Mouse (Mus musculus): ENCODE measurements around the gene Ceacam13.
"Not testable (repeated sequence)": the region's sequence is repeated elsewhere in the genome, so short reads cannot be mapped to it uniquely, and the experiment has no call there.

Ceacam13 gene

GRCm38 (mm10) chr7:18009589-18009988, at the start of gene Ceacam13:
Ceacam13 (plus strand) TSS chr7:18009889.
- DNase-seq, result no peak

- no peak for DNase-seq
These were observed 37.9 kb upstream of the Ceacam13 start, which contains the start of gene Ceacam11 for GRCm38 (mm10) chr7:17971824-17972223. Ceacam11 (plus strand) TSS chr7:17972124.

GRCm38 (mm10) chr7:18001131-18001530, 8.6 kb upstream of the Ceacam13 start:
- not testable (repeated sequence) for DNase-seq

- no peak for DNase-seq
These were observed 55.9 kb downstream of the Ceacam13 start, which contains the start of gene Ceacam12 for GRCm38 (mm10) chr7:18065629-18066028. Ceacam12 (plus strand) TSS chr7:18065929.

Measured in cerebellum, postnatal 25 days (tissue).